Mouse (Mus musculus) skeletal muscle tissue, adult 2 months (tissue): ENCODE results near the gene Kctd8.

Source experiments
- DNase-seq: peaks from one replicate; pipeline ENCODE4 v3.0.0-alpha.2; 2012; ENCODE audit warnings: low read depth, low spot score

Kctd8 gene

GRCm38 (mm10) chr5:69159897-69160509, 181.5 kb downstream of the Kctd8 start:
- DNase-seq: no peak

- DNase-seq: no peak
Observed at GRCm38 (mm10) chr5:69156489-69156888, 185.0 kb downstream of the Kctd8 start.

- DNase-seq: no peak
Observed at GRCm38 (mm10) chr5:69145827-69146226, 195.7 kb downstream of the Kctd8 start.

GRCm38 (mm10) chr5:69141082-69141481, 200.4 kb downstream of the Kctd8 start:
- DNase-seq: no peak

GRCm38 (mm10) chr5:69108718-69109117, 232.8 kb downstream of the Kctd8 start:
- no peak for DNase-seq

GRCm38 (mm10) chr5:69088912-69089311, 252.6 kb downstream of the Kctd8 start:
- no peak for DNase-seq
